Comparison of ENCODE assay signal across 9 mouse cellular contexts in genomic region chr5:30667686-30668085, GRCm38 (mm10). TPM values are rescaled to one million over a fixed set of nuclear protein-coding genes. Genes with fewer than 3 reads are reported as not detected.
DNase-seq lines count a peak whose midpoint lies in the region; ATAC-seq and TF ChIP-seq lines count a peak whose summit lies in the region.
"Had no signal": no experiment of that assay in that cellular context is flagged by ENCODE, and none has a peak within 500 bp of the region (broad histone marks: within the 10 kb centered on the region; RNA-seq: fewer than 3 reads in every experiment).

No protein-coding gene starts in this region.

- H3K27me3 ChIP-seq in embryonic facial prominence, embryonic 13.5 days = no peaks in the 10 kb centered on the region
- H3K27me3 ChIP-seq in intestine, embryonic 16.5 days (replicated peaks; ENCODE audit: control insufficient read depth, insufficient read depth, low read length) = no peaks in the 10 kb centered on the region
- no peaks in the 10 kb centered on the region for H3K27me3 ChIP-seq in neural tube, embryonic 13.5 days

- TF ChIP-seq CTCF in layer of hippocampus, adult 2 months (conservative IDR thresholded peaks at IDR 0.05) = no peak

- peaks cover 28% of the 10 kb centered on the region for H3K36me3 ChIP-seq in embryonic facial prominence, embryonic 13.5 days
- H3K36me3 ChIP-seq in intestine, embryonic 16.5 days (ENCODE audit: control insufficient read depth, insufficient read depth, low read length) = no peaks in the 10 kb centered on the region; the same call in 1 of the 2 replicates
- peaks cover 2% of the 10 kb centered on the region for H3K36me3 ChIP-seq in neural tube, embryonic 13.5 days

- H3K27ac ChIP-seq in layer of hippocampus, adult 2 months = no peak overlapping the region
- peak overlapping the region; percentile 4; the same call in 1 of the 2 replicates for H3K27ac ChIP-seq in embryonic facial prominence, embryonic 13.5 days
- no peak overlapping the region for H3K27ac ChIP-seq in intestine, embryonic 16.5 days (ENCODE audit: low read length)
- H3K27ac ChIP-seq in neural tube, embryonic 13.5 days (replicated peaks) = no peak overlapping the region

- peak overlapping the region; percentile 88; the same call in 1 of the 2 replicates for H3K4me3 ChIP-seq in layer of hippocampus, adult 2 months
- H3K4me3 ChIP-seq in embryonic facial prominence, embryonic 13.5 days = peak overlapping the region; percentile 68
- H3K4me3 ChIP-seq in intestine, embryonic 16.5 days (ENCODE audit: low read length) = peak overlapping the region; percentile 85
- H3K4me3 ChIP-seq in neural tube, embryonic 13.5 days = peak overlapping the region; percentile 74

- H3K9me3 ChIP-seq in embryonic facial prominence, embryonic 13.5 days = no peaks in the 10 kb centered on the region
- no peaks in the 10 kb centered on the region for H3K9me3 ChIP-seq in intestine, embryonic 16.5 days (ENCODE audit: control insufficient read depth, low read length)
- H3K9me3 ChIP-seq in neural tube, embryonic 13.5 days = no peaks in the 10 kb centered on the region

- H3K4me1 ChIP-seq in embryonic facial prominence, embryonic 13.5 days = peaks cover 21% of the 10 kb centered on the region
- H3K4me1 ChIP-seq in intestine, embryonic 16.5 days (ENCODE audit: control insufficient read depth, insufficient read depth, low read length) = peaks cover 17% of the 10 kb centered on the region
- peaks cover 18% of the 10 kb centered on the region for H3K4me1 ChIP-seq in neural tube, embryonic 13.5 days (replicated peaks)

- ATAC-seq in embryonic facial prominence, embryonic 13.5 days (ENCODE audit: insufficient number of reproducible peaks, insufficient read depth, low FRiP score, low TSS enrichment, low read depth) = no peak
- ATAC-seq in intestine, embryonic 16.5 days = no peak
- ATAC-seq in neural tube, embryonic 13.5 days (ENCODE audit: low read depth) = no peak

- H3K9ac ChIP-seq in embryonic facial prominence, embryonic 13.5 days = peak overlapping the region; percentile 80
- peak overlapping the region; percentile 80 for H3K9ac ChIP-seq in intestine, embryonic 16.5 days (ENCODE audit: low read depth, low read length)
- peak overlapping the region; percentile 78 for H3K9ac ChIP-seq in neural tube, embryonic 13.5 days

- DNase-seq in layer of hippocampus, adult 2 months (ENCODE audit: low spot score in 2 of 2) = no peak
- DNase-seq in layer of hippocampus, adult 8-10 months (ENCODE audit: low spot score in 2 of 2) = no peak
- DNase-seq in adrenal gland, adult 8-10 months = no peak
- DNase-seq in kidney, postnatal 14 days = no peak
- DNase-seq in layer of hippocampus, adult 9-10 months (ENCODE audit: low spot score) = no peak

- 15% methylated on average over 3 of the region's 3 CpGs for WGBS in embryonic facial prominence, embryonic 13.5 days
- 6% methylated on average over 3 of the region's 3 CpGs for WGBS in intestine, embryonic 16.5 days
- WGBS in neural tube, embryonic 13.5 days = 7% methylated on average over 3 of the region's 3 CpGs

- peak overlapping the region; percentile 75 for H3K4me2 ChIP-seq in embryonic facial prominence, embryonic 13.5 days
- peak overlapping the region; percentile 66 for H3K4me2 ChIP-seq in intestine, embryonic 16.5 days (ENCODE audit: low read depth, low read length)
- H3K4me2 ChIP-seq in neural tube, embryonic 13.5 days = peak overlapping the region; percentile 88

RNA-seq across cellular contexts. Expression of gene Cenpa, which starts 1.1 kb away (rescaled TPM):
- 1 to 10 TPM; 3.7 to 7.1 TPM for total RNA-seq in layer of hippocampus, adult 2 months (2021)
- total RNA-seq in layer of hippocampus, adult 8-10 months (2022) = 1 to 10 TPM; 2.3 to 5.2 (median 3.4) TPM
- polyA plus RNA-seq in embryonic facial prominence, embryonic 13.5 days (2015; fragmentation: Nextera tagmentation; extraction: Ambion mirVana) = 270 and 318 TPM in 2 replicates
- polyA plus RNA-seq in intestine, embryonic 16.5 days (2015; fragmentation: Nextera tagmentation; extraction: Ambion mirVana) = 166 and 186 TPM in 2 replicates
- polyA plus RNA-seq in neural tube, embryonic 13.5 days (2015; fragmentation: Nextera tagmentation; extraction: Ambion mirVana) = 60.2 and 69.1 TPM in 2 replicates
- 10 to 100 TPM in 2 of 4 experiments, 1 to 10 TPM in 2; 4.3 to 11.4 (median 8.5) TPM for total RNA-seq in adrenal gland, adult 8-10 months (2022)

RNA-seq across cellular contexts. Expression of gene Slc35f6, which starts 20.0 kb away (rescaled TPM):
- total RNA-seq in layer of hippocampus, adult 2 months (2021) = 10 to 100 TPM; 39.2 to 39.9 TPM
- 10 to 100 TPM; 37.4 to 40.7 (median 38.7) TPM for total RNA-seq in layer of hippocampus, adult 8-10 months (2022)
- 25.0 and 26.6 TPM in 2 replicates for polyA plus RNA-seq in embryonic facial prominence, embryonic 13.5 days (2015; fragmentation: Nextera tagmentation; extraction: Ambion mirVana)
- 50.2 and 56.3 TPM in 2 replicates for polyA plus RNA-seq in intestine, embryonic 16.5 days (2015; fragmentation: Nextera tagmentation; extraction: Ambion mirVana)
- 26.5 and 28.0 TPM in 2 replicates for polyA plus RNA-seq in neural tube, embryonic 13.5 days (2015; fragmentation: Nextera tagmentation; extraction: Ambion mirVana)
- 10 to 100 TPM; 39.8 to 60.3 (median 49.4) TPM for total RNA-seq in adrenal gland, adult 8-10 months (2022)

RNA-seq across cellular contexts. Expression of gene Dpysl5, which starts 43.7 kb away (rescaled TPM):
- 10 to 100 TPM; 30.1 to 30.7 TPM for total RNA-seq in layer of hippocampus, adult 2 months (2021)
- 10 to 100 TPM; 23.6 to 33.6 (median 30.8) TPM for total RNA-seq in layer of hippocampus, adult 8-10 months (2022)
- polyA plus RNA-seq in embryonic facial prominence, embryonic 13.5 days (2015; fragmentation: Nextera tagmentation; extraction: Ambion mirVana) = 7.5 and 10.4 TPM in 2 replicates
- polyA plus RNA-seq in intestine, embryonic 16.5 days (2015; fragmentation: Nextera tagmentation; extraction: Ambion mirVana) = 5.7 and 6.1 TPM in 2 replicates
- polyA plus RNA-seq in neural tube, embryonic 13.5 days (2015; fragmentation: Nextera tagmentation; extraction: Ambion mirVana) = 176 and 184 TPM in 2 replicates
- 1 to 10 TPM; 1.5 to 4.0 (median 2.7) TPM for total RNA-seq in adrenal gland, adult 8-10 months (2022)
- total RNA-seq: granulocyte monocyte progenitor cell, adult 5-6 weeks had no signal

Comparison
In these comparisons a context has a peak if more than half of its experiments do, and no peak if none do; other contexts are left out.
1. RNA of gene Dpysl5, which starts 43.7 kb away (total RNA-seq): 23.6 to 33.6 TPM in layer of hippocampus, adult 8-10 months and 30.1 to 30.7 TPM in layer of hippocampus, adult 2 months; 1.5 to 4.0 TPM in adrenal gland, adult 8-10 months; every median in the first group is over 4 times any median in the second.
2. Peak in every context shown above with its lines, with median percentiles within 50 percentile points of each other: H3K4me3 ChIP-seq, H3K4me2 ChIP-seq and H3K9ac ChIP-seq.